Mouse (Mus musculus): ENCODE measurements around the gene Nfia. TPM values are rescaled to one million over a fixed set of nuclear protein-coding genes. Genes with fewer than 3 reads are reported as not detected.

Gene Nfia
- polyA plus RNA-seq, 1 experiment from 2014 or later, result 56.7 TPM

GRCm38 (mm10) chr4:97875901-97876300 is 103.4 kb downstream of the Nfia start:
- Histone ChIP-seq H3K27ac (no peak overlapping the region), H3K9me3 (no peaks in the 10 kb centered on the region), H3K4me1 (replicated peaks) (peaks cover 42% of the 10 kb centered on the region), H3K9ac (replicated peaks) (no peak overlapping the region), H3K36me3 (no peaks in the 10 kb centered on the region), H3K27me3 (no peaks in the 10 kb centered on the region), H3K4me3 (replicated peaks) (no peak overlapping the region), H3K4me2 (no peak overlapping the region)
- ATAC-seq (ENCODE audit: insufficient number of reproducible peaks, insufficient read depth, low FRiP score, low TSS enrichment, low read depth), result no peak
- WGBS, result 59% methylated on average over 3 of the region's 3 CpGs

- H3K36me3 ChIP-seq, result no peaks in the 10 kb centered on the region
- no peak overlapping the region for H3K4me2 ChIP-seq
- WGBS, result 64% methylated on average over 7 of the region's 7 CpGs
- H3K4me1 ChIP-seq (replicated peaks), result peaks cover 25% of the 10 kb centered on the region
- H3K9me3 ChIP-seq, result no peaks in the 10 kb centered on the region
- no peak for ATAC-seq (ENCODE audit: insufficient number of reproducible peaks, insufficient read depth, low FRiP score, low TSS enrichment, low read depth)
- no peak overlapping the region for H3K4me3 ChIP-seq (replicated peaks)
- H3K27ac ChIP-seq, result no peak overlapping the region
- no peak overlapping the region for H3K9ac ChIP-seq (replicated peaks)
- no peaks in the 10 kb centered on the region for H3K27me3 ChIP-seq
Measured at GRCm38 (mm10) chr4:97879696-97880095, 107.2 kb downstream of the Nfia start.

- no peak overlapping the region for H3K4me2 ChIP-seq
- WGBS, result 74% methylated on average over 9 of the region's 9 CpGs
- no peaks in the 10 kb centered on the region for H3K9me3 ChIP-seq
- H3K27ac ChIP-seq, result no peak overlapping the region
- H3K9ac ChIP-seq (replicated peaks), result no peak overlapping the region
- no peak for ATAC-seq (ENCODE audit: insufficient number of reproducible peaks, insufficient read depth, low FRiP score, low TSS enrichment, low read depth)
- H3K4me3 ChIP-seq (replicated peaks), result no peak overlapping the region
- H3K27me3 ChIP-seq, result no peaks in the 10 kb centered on the region
- H3K36me3 ChIP-seq, result no peaks in the 10 kb centered on the region
- H3K4me1 ChIP-seq (replicated peaks), result peaks cover 18% of the 10 kb centered on the region
Measured at GRCm38 (mm10) chr4:97880120-97881055, 107.9 kb downstream of the Nfia start.

- 81% methylated on average over 5 of the region's 5 CpGs for WGBS
- no peak overlapping the region for H3K4me3 ChIP-seq (replicated peaks)
- H3K9me3 ChIP-seq, result no peaks in the 10 kb centered on the region
- H3K27me3 ChIP-seq, result no peaks in the 10 kb centered on the region
- H3K27ac ChIP-seq, result peak overlapping the region; percentile 46; the same call in 1 of the 2 replicates
- no peak for ATAC-seq (ENCODE audit: insufficient number of reproducible peaks, insufficient read depth, low FRiP score, low TSS enrichment, low read depth)
- peaks cover 5% of the 10 kb centered on the region; the same call in 1 of the 2 replicates for H3K4me1 ChIP-seq (replicated peaks)
- no peak overlapping the region for H3K4me2 ChIP-seq
- no peak overlapping the region for H3K9ac ChIP-seq (replicated peaks)
- 0 out of 2 replicates have a peak, but pooled peaks cover 3% of the 10 kb centered on the region for H3K36me3 ChIP-seq
Measured at GRCm38 (mm10) chr4:97885574-97885973, 113.0 kb downstream of the Nfia start.

- 81% methylated on average over 5 of the region's 5 CpGs for WGBS
- H3K4me2 ChIP-seq, result no peak overlapping the region
- ATAC-seq (ENCODE audit: insufficient number of reproducible peaks, insufficient read depth, low FRiP score, low TSS enrichment, low read depth), result no peak
- H3K27ac ChIP-seq, result peak overlapping the region; percentile 46; the same call in 1 of the 2 replicates
- no peaks in the 10 kb centered on the region for H3K9me3 ChIP-seq
- H3K27me3 ChIP-seq, result no peaks in the 10 kb centered on the region
- H3K4me3 ChIP-seq (replicated peaks), result no peak overlapping the region
- H3K36me3 ChIP-seq, result 0 out of 2 replicates have a peak, but pooled peaks cover 3% of the 10 kb centered on the region
- H3K9ac ChIP-seq (replicated peaks), result no peak overlapping the region
- H3K4me1 ChIP-seq (replicated peaks), result peaks cover 5% of the 10 kb centered on the region; the same call in 1 of the 2 replicates
Measured at GRCm38 (mm10) chr4:97886220-97886619, 113.7 kb downstream of the Nfia start.

GRCm38 (mm10) chr4:97887228-97887627 is 114.7 kb downstream of the Nfia start:
- no peak overlapping the region for H3K27ac ChIP-seq
- peaks cover 5% of the 10 kb centered on the region; the same call in 1 of the 2 replicates for H3K4me1 ChIP-seq (replicated peaks)
- no peaks in the 10 kb centered on the region for H3K9me3 ChIP-seq
- H3K4me3 ChIP-seq (replicated peaks), result no peak overlapping the region
- ATAC-seq (ENCODE audit: insufficient number of reproducible peaks, insufficient read depth, low FRiP score, low TSS enrichment, low read depth), result no peak
- no peak overlapping the region for H3K9ac ChIP-seq (replicated peaks)
- no peak overlapping the region for H3K4me2 ChIP-seq
- 92% methylated on average over 1 of the region's 1 CpGs for WGBS
- 0 out of 2 replicates have a peak, but pooled peaks cover 3% of the 10 kb centered on the region for H3K36me3 ChIP-seq
- no peaks in the 10 kb centered on the region for H3K27me3 ChIP-seq

- Histone ChIP-seq H3K27ac (no peak overlapping the region), H3K27me3 (no peaks in the 10 kb centered on the region), H3K4me1 (replicated peaks) (peaks cover 2% of the 10 kb centered on the region; the same call in 1 of the 2 replicates), H3K9me3 (no peaks in the 10 kb centered on the region), H3K4me3 (replicated peaks) (no peak overlapping the region), H3K36me3 (0 out of 2 replicates have a peak, but pooled peaks cover 3% of the 10 kb centered on the region), H3K9ac (replicated peaks) (no peak overlapping the region), H3K4me2 (no peak overlapping the region)
- 78% methylated on average over 3 of the region's 3 CpGs for WGBS
- ATAC-seq (ENCODE audit: insufficient number of reproducible peaks, insufficient read depth, low FRiP score, low TSS enrichment, low read depth), result no peak
Measured at GRCm38 (mm10) chr4:97891063-97891462, 118.5 kb downstream of the Nfia start.

- no peaks in the 10 kb centered on the region for H3K9me3 ChIP-seq
- H3K27ac ChIP-seq, result no peak overlapping the region
- no peaks in the 10 kb centered on the region for H3K4me1 ChIP-seq (replicated peaks)
- 91% methylated on average over 1 of the region's 1 CpGs for WGBS
- H3K4me2 ChIP-seq, result no peak overlapping the region
- ATAC-seq (ENCODE audit: insufficient number of reproducible peaks, insufficient read depth, low FRiP score, low TSS enrichment, low read depth), result no peak
- H3K9ac ChIP-seq (replicated peaks), result no peak overlapping the region
- H3K27me3 ChIP-seq, result no peaks in the 10 kb centered on the region
- H3K36me3 ChIP-seq, result 0 out of 2 replicates have a peak, but pooled peaks cover 3% of the 10 kb centered on the region
- H3K4me3 ChIP-seq (replicated peaks), result no peak overlapping the region
Measured at GRCm38 (mm10) chr4:97891611-97892010, 119.1 kb downstream of the Nfia start.

- no peaks in the 10 kb centered on the region for H3K9me3 ChIP-seq
- no peaks in the 10 kb centered on the region for H3K27me3 ChIP-seq
- peaks cover 5% of the 10 kb centered on the region; the same call in 1 of the 2 replicates for H3K4me1 ChIP-seq (replicated peaks)
- 84% methylated on average over 10 of the region's 10 CpGs for WGBS
- no peak overlapping the region for H3K4me3 ChIP-seq (replicated peaks)
- H3K4me2 ChIP-seq, result no peak overlapping the region
- 0 out of 2 replicates have a peak, but pooled peaks cover 3% of the 10 kb centered on the region for H3K36me3 ChIP-seq
- ATAC-seq (ENCODE audit: insufficient number of reproducible peaks, insufficient read depth, low FRiP score, low TSS enrichment, low read depth), result no peak
- H3K27ac ChIP-seq, result no peak overlapping the region
- H3K9ac ChIP-seq (replicated peaks), result no peak overlapping the region
Measured at GRCm38 (mm10) chr4:97893915-97894884, 121.7 kb downstream of the Nfia start.

- no peaks in the 10 kb centered on the region for H3K9me3 ChIP-seq
- no peak for ATAC-seq (ENCODE audit: insufficient number of reproducible peaks, insufficient read depth, low FRiP score, low TSS enrichment, low read depth)
- H3K4me2 ChIP-seq, result no peak overlapping the region
- H3K4me3 ChIP-seq (replicated peaks), result no peak overlapping the region
- H3K27me3 ChIP-seq, result no peaks in the 10 kb centered on the region
- H3K9ac ChIP-seq (replicated peaks), result no peak overlapping the region
- WGBS, result 90% methylated on average over 5 of the region's 5 CpGs
- H3K4me1 ChIP-seq (replicated peaks), result peaks cover 5% of the 10 kb centered on the region; the same call in 1 of the 2 replicates
- H3K27ac ChIP-seq, result no peak overlapping the region
- H3K36me3 ChIP-seq, result 0 out of 2 replicates have a peak, but pooled peaks cover 3% of the 10 kb centered on the region
Measured at GRCm38 (mm10) chr4:97895940-97896339, 123.4 kb downstream of the Nfia start.

All from limb, embryonic 12.5 days (tissue).